Mouse (Mus musculus): ENCODE data around the gene Grin2a. TPM values are rescaled to one million over a fixed set of nuclear protein-coding genes. Genes with fewer than 3 reads are reported as not detected.
"Not testable (repeated sequence)": the region's sequence is repeated elsewhere in the genome, so short reads cannot be mapped to it uniquely, and the experiment has no call there.

Grin2a gene
- total and polyA plus RNA-seq, 2 experiments: not detected

GRCm38 (mm10) chr16:9617215-9617614, 378.1 kb downstream of the Grin2a start:
- DNase-seq (ENCODE audit: extremely low read depth, low read depth, low spot score): no peak
- WGBS: 95% methylated on average over 2 of the region's 2 CpGs
- no peak overlapping the region for H3K9ac ChIP-seq (ENCODE audit: low read depth, low read length)

GRCm38 (mm10) chr16:9616807-9617206, 378.6 kb downstream of the Grin2a start:
- H3K4me3 ChIP-seq (ENCODE audit: insufficient read depth, low read depth, low read length): no peak overlapping the region
- WGBS: 81% methylated on average over 4 of the region's 4 CpGs
- H3K27me3 ChIP-seq (ENCODE audit: control insufficient read depth, insufficient read depth, low read length): no peaks in the 10 kb centered on the region
- no peak overlapping the region for H3K27ac ChIP-seq (replicated peaks; ENCODE audit: insufficient read depth, low read depth, low read length)
- H3K36me3 ChIP-seq (ENCODE audit: control insufficient read depth, insufficient read depth, low read length): no peaks in the 10 kb centered on the region
- H3K4me1 ChIP-seq (ENCODE audit: control insufficient read depth, insufficient read depth, low read length): no peaks in the 10 kb centered on the region
- TF ChIP-seq POLR2A (IDR thresholded peaks at IDR 0.05; ENCODE audit: extremely low read depth, insufficient read depth, low read length) (no peak), CTCF (IDR thresholded peaks at IDR 0.05; ENCODE audit: low read depth, low read length) (no peak)
- DNase-seq (ENCODE audit: extremely low read depth, low read depth, low spot score): no peak
- H3K79me2 ChIP-seq (ENCODE audit: control insufficient read depth, insufficient read depth, low read length): no peaks in the 10 kb centered on the region
- H3K9ac ChIP-seq (ENCODE audit: low read depth, low read length): no peak overlapping the region

More at GRCm38 (mm10) chr16:9617215-9617614, 378.1 kb downstream of the Grin2a start:
- H3K27me3 ChIP-seq (ENCODE audit: control insufficient read depth, insufficient read depth, low read length): no peaks in the 10 kb centered on the region
- H3K36me3 ChIP-seq (ENCODE audit: control insufficient read depth, insufficient read depth, low read length): no peaks in the 10 kb centered on the region
- no peaks in the 10 kb centered on the region for H3K79me2 ChIP-seq (ENCODE audit: control insufficient read depth, insufficient read depth, low read length)
- no peak overlapping the region for H3K27ac ChIP-seq (replicated peaks; ENCODE audit: insufficient read depth, low read depth, low read length)
- no peak for TF ChIP-seq CTCF (IDR thresholded peaks at IDR 0.05; ENCODE audit: low read depth, low read length)
- TF ChIP-seq POLR2A (IDR thresholded peaks at IDR 0.05; ENCODE audit: extremely low read depth, insufficient read depth, low read length): no peak
- no peak overlapping the region for H3K4me3 ChIP-seq (ENCODE audit: insufficient read depth, low read depth, low read length)
- no peaks in the 10 kb centered on the region for H3K4me1 ChIP-seq (ENCODE audit: control insufficient read depth, insufficient read depth, low read length)

DNA sequence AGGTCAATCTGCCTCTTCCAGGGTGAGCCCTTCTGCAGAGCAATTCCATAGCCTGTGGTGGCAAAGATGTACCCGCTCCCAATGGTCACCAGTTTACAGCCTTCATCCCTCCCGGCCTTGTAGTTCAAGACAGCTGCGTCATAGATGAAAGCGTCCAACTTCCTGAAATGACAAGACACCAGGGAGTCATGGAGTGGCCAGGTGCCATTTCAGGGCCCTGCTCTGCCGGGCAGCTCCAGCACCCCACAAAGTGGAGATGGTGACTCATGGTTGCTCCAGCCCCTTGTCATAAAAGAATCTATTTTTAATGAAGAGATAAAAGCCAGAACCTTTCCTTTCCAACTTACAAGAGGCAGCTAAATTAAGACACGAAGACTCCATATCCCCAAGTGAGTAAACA, 382.8 kb downstream of the Grin2a start:
- H3K79me2 ChIP-seq (ENCODE audit: control insufficient read depth, insufficient read depth, low read length); H3K36me3 ChIP-seq (ENCODE audit: control insufficient read depth, insufficient read depth, low read length); H3K4me3 ChIP-seq (ENCODE audit: insufficient read depth, low read depth, low read length); H3K4me1 ChIP-seq (ENCODE audit: control insufficient read depth, insufficient read depth, low read length); H3K27me3 ChIP-seq (ENCODE audit: control insufficient read depth, insufficient read depth, low read length); H3K27ac ChIP-seq (replicated peaks; ENCODE audit: insufficient read depth, low read depth, low read length); H3K9ac ChIP-seq (ENCODE audit: low read depth, low read length); DNase-seq (ENCODE audit: extremely low read depth, low read depth, low spot score): not testable (repeated sequence)
- WGBS: 88% methylated on average over 6 of the region's 6 CpGs

GRCm38 (mm10) chr16:9607432-9607831, 387.9 kb downstream of the Grin2a start:
- Histone ChIP-seq H3K4me1 (ENCODE audit: control insufficient read depth, insufficient read depth, low read length) (no peaks in the 10 kb centered on the region), H3K27ac (replicated peaks; ENCODE audit: insufficient read depth, low read depth, low read length) (no peak overlapping the region), H3K36me3 (ENCODE audit: control insufficient read depth, insufficient read depth, low read length) (no peaks in the 10 kb centered on the region), H3K79me2 (ENCODE audit: control insufficient read depth, insufficient read depth, low read length) (no peaks in the 10 kb centered on the region), H3K9ac (ENCODE audit: low read depth, low read length) (no peak overlapping the region), H3K27me3 (ENCODE audit: control insufficient read depth, insufficient read depth, low read length) (no peaks in the 10 kb centered on the region), H3K4me3 (ENCODE audit: insufficient read depth, low read depth, low read length) (no peak overlapping the region)
- DNase-seq (ENCODE audit: extremely low read depth, low read depth, low spot score): peak; percentile 69
- TF ChIP-seq POLR2A (IDR thresholded peaks at IDR 0.05; ENCODE audit: extremely low read depth, insufficient read depth, low read length) (no peak), CTCF (IDR thresholded peaks at IDR 0.05; ENCODE audit: low read depth, low read length) (no peak)
- 24% methylated on average over 2 of the region's 2 CpGs for WGBS

DNA sequence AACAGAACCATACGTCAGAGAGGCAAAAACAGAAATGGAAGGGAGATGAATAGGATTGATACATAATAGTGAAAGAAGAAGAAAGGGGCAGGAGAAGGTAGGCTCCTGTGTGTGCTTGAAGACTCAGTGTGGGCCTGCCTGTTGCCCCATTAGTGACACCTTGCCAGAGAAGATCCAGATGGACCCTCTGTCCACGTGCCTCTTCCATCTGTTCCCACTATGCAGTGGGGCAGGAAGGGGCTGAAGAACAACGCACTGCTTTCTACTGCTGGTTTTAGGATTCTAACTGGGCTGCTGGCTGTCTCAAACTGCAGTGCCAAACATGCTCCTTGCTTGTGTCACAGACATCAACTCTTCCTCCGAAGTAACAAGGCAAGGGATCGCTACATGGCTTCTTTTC, 391.4 kb downstream of the Grin2a start:
- Histone ChIP-seq H3K79me2 (ENCODE audit: control insufficient read depth, insufficient read depth, low read length) (no peaks in the 10 kb centered on the region), H3K36me3 (ENCODE audit: control insufficient read depth, insufficient read depth, low read length) (no peaks in the 10 kb centered on the region), H3K27me3 (ENCODE audit: control insufficient read depth, insufficient read depth, low read length) (no peaks in the 10 kb centered on the region), H3K4me1 (ENCODE audit: control insufficient read depth, insufficient read depth, low read length) (no peaks in the 10 kb centered on the region), H3K4me3 (ENCODE audit: insufficient read depth, low read depth, low read length) (no peak overlapping the region), H3K27ac (replicated peaks; ENCODE audit: insufficient read depth, low read depth, low read length) (no peak overlapping the region), H3K9ac (ENCODE audit: low read depth, low read length) (no peak overlapping the region)
- no peak for TF ChIP-seq POLR2A (IDR thresholded peaks at IDR 0.05; ENCODE audit: extremely low read depth, insufficient read depth, low read length)
- no peak for DNase-seq (ENCODE audit: extremely low read depth, low read depth, low spot score)
- WGBS: 88% methylated on average over 5 of the region's 5 CpGs

GRCm38 (mm10) chr16:9602579-9602978, 392.8 kb downstream of the Grin2a start:
- TF ChIP-seq POLR2A (IDR thresholded peaks at IDR 0.05; ENCODE audit: extremely low read depth, insufficient read depth, low read length) (no peak), CTCF (IDR thresholded peaks at IDR 0.05; ENCODE audit: low read depth, low read length) (no peak)
- no peaks in the 10 kb centered on the region for H3K27me3 ChIP-seq (ENCODE audit: control insufficient read depth, insufficient read depth, low read length)
- no peaks in the 10 kb centered on the region for H3K36me3 ChIP-seq (ENCODE audit: control insufficient read depth, insufficient read depth, low read length)
- no peaks in the 10 kb centered on the region for H3K4me1 ChIP-seq (ENCODE audit: control insufficient read depth, insufficient read depth, low read length)
- H3K4me3 ChIP-seq (ENCODE audit: insufficient read depth, low read depth, low read length): no peak overlapping the region
- H3K27ac ChIP-seq (replicated peaks; ENCODE audit: insufficient read depth, low read depth, low read length): no peak overlapping the region
- no peak overlapping the region for H3K9ac ChIP-seq (ENCODE audit: low read depth, low read length)
- no peak for DNase-seq (ENCODE audit: extremely low read depth, low read depth, low spot score)
- H3K79me2 ChIP-seq (ENCODE audit: control insufficient read depth, insufficient read depth, low read length): no peaks in the 10 kb centered on the region
- WGBS: 95% methylated on average over 2 of the region's 2 CpGs

Data from liver, adult 2 months (tissue).